Mouse (Mus musculus) neural tube, embryonic 12.5 days (tissue): ENCODE measurements around the gene Scmh1. TPM values are rescaled to one million over a fixed set of nuclear protein-coding genes. Genes with fewer than 3 reads are reported as not detected.

ENCODE experiments used
- ATAC-seq: fragments of 200-750 bp; cut with Nextera tagmentation; 2 replicates; pipeline ENCODE4 v1.8.0; 2017; ENCODE audit warnings: low read depth, mild to moderate bottlenecking, moderate TSS enrichment, moderate library complexity; ENCODE audit not compliant: low FRiP score
- H3K27ac ChIP-seq: fragments of 300-500 bp; sonication (generic); 2 replicates; pipeline ENCODE4 v1.5.1; 2016
- H3K27me3 ChIP-seq: fragments of 300-500 bp; sonication (generic); replicated peaks from 2 replicates; pipeline ENCODE4 v1.6.1; 2016; ENCODE audit warnings: mild to moderate bottlenecking
- H3K36me3 ChIP-seq: fragments of 300-500 bp; sonication (generic); 2 replicates; pipeline ENCODE4 v1.6.1; 2016; ENCODE audit warnings: mild to moderate bottlenecking
- H3K4me1 ChIP-seq: fragments of 300-500 bp; sonication (generic); 2 replicates; pipeline ENCODE4 v1.6.1; 2016
- H3K4me2 ChIP-seq: fragments of 300-500 bp; sonication (generic); replicated peaks from 2 replicates; pipeline ENCODE4 v1.6.1; 2016; ENCODE audit warnings: mild to moderate bottlenecking
- H3K4me3 ChIP-seq: fragments of 300-500 bp; sonication (generic); 2 replicates; pipeline ENCODE4 v1.5.1; 2016
- H3K9ac ChIP-seq: fragments of 300-500 bp; sonication (generic); 2 replicates; pipeline ENCODE4 v1.6.1; 2016; ENCODE audit warnings: mild to moderate bottlenecking
- H3K9me3 ChIP-seq: fragments of 300-500 bp; sonication (generic); 2 replicates; pipeline ENCODE4 v1.6.1; 2016; ENCODE audit warnings: mild to moderate bottlenecking
- WGBS: fragments of 180-500 bp; shearing (Covaris S2); methylation state at CpG from one replicate; pipeline ENCODE4 v1.1.7; 2016; 5-methylcytosine and 5-hydroxymethylcytosine counted together
- polyA plus RNA-seq: library from polyadenylated mRNA; unstranded; fragments of >200 nt; fragmentation: Nextera tagmentation; extraction: Ambion mirVana; gene quantifications from 2 replicates; pipeline ENCODE4 v1.2.1, GENCODE M21; 2016

The Scmh1 gene
- polyA plus RNA-seq, 1 experiment from 2014 or later, result 90.0 TPM

GRCm38 (mm10) chr4:120569025-120569424 is 163.9 kb downstream of the Scmh1 start:
- Histone ChIP-seq H3K4me3 (peak overlapping the region; percentile 73), H3K27me3 (no peaks in the 10 kb centered on the region)
- ATAC-seq, result no peak

GRCm38 (mm10) chr4:120569486-120570437 is 164.7 kb downstream of the Scmh1 start, which contains the start of gene Ctps:
Ctps (minus strand) TSS chr4:120570276.
- under 1% methylated on average over 97 of the region's 97 CpGs for WGBS
- Histone ChIP-seq H3K4me2 (peak within 1 kb of the TSS; percentile 80), H3K27me3 (no peaks in the 10 kb centered on the region), H3K9me3 (no peaks in the 10 kb centered on the region), H3K4me1 (peaks cover 23% of the 10 kb centered on the region), H3K4me3 (peak within 1 kb of the TSS; percentile 73), H3K27ac (peak within 1 kb of the TSS; percentile 83), H3K36me3 (peaks cover 5% of the 10 kb centered on the region; the same call in 1 of the 2 replicates), H3K9ac (peak within 1 kb of the TSS; percentile 91)
- ATAC-seq, result peak; percentile 98

More at GRCm38 (mm10) chr4:120569025-120569424, 163.9 kb downstream of the Scmh1 start:
- Histone ChIP-seq H3K27ac (no peak overlapping the region), H3K4me1 (peaks cover 23% of the 10 kb centered on the region), H3K9ac (peak overlapping the region; percentile 91), H3K9me3 (no peaks in the 10 kb centered on the region), H3K36me3 (peaks cover 12% of the 10 kb centered on the region), H3K4me2 (peak overlapping the region; percentile 80)
- 9% methylated on average over 4 of the region's 4 CpGs for WGBS

- no peaks in the 10 kb centered on the region for H3K9me3 ChIP-seq
- ATAC-seq, result peak; percentile 77
- H3K9ac ChIP-seq, result peak overlapping the region; percentile 91
- WGBS, result under 1% methylated on average over 27 of the region's 27 CpGs
- H3K27ac ChIP-seq, result peak overlapping the region; percentile 76
- peaks cover 23% of the 10 kb centered on the region for H3K4me1 ChIP-seq
- H3K27me3 ChIP-seq, result no peaks in the 10 kb centered on the region
- H3K36me3 ChIP-seq, result no peaks in the 10 kb centered on the region; the same call in 1 of the 2 replicates
- peak overlapping the region; percentile 73 for H3K4me3 ChIP-seq
- peak overlapping the region; percentile 80 for H3K4me2 ChIP-seq
Observed at GRCm38 (mm10) chr4:120570438-120571069, 165.5 kb downstream of the Scmh1 start.

- no peak overlapping the region for H3K27ac ChIP-seq
- peaks cover 23% of the 10 kb centered on the region for H3K4me1 ChIP-seq
- peak overlapping the region; percentile 80 for H3K4me2 ChIP-seq
- no peak overlapping the region for H3K4me3 ChIP-seq
- H3K9ac ChIP-seq, result no peak overlapping the region
- no peaks in the 10 kb centered on the region; the same call in 1 of the 2 replicates for H3K36me3 ChIP-seq
- WGBS, result 68% methylated on average over 3 of the region's 3 CpGs
- no peak for ATAC-seq
- H3K27me3 ChIP-seq, result no peaks in the 10 kb centered on the region
- no peaks in the 10 kb centered on the region for H3K9me3 ChIP-seq
Observed at GRCm38 (mm10) chr4:120571070-120571464, 166.0 kb downstream of the Scmh1 start.

GRCm38 (mm10) chr4:120571691-120572090 is 166.6 kb downstream of the Scmh1 start:
- ATAC-seq, result no peak
- Histone ChIP-seq H3K4me3 (no peak overlapping the region), H3K9me3 (no peaks in the 10 kb centered on the region), H3K36me3 (no peaks in the 10 kb centered on the region), H3K4me2 (no peak overlapping the region), H3K27me3 (no peaks in the 10 kb centered on the region), H3K4me1 (peaks cover 23% of the 10 kb centered on the region), H3K9ac (no peak overlapping the region), H3K27ac (no peak overlapping the region)
- 79% methylated on average over 3 of the region's 3 CpGs for WGBS

Other genes starting within 250 kb of the Scmh1 start
- 0.27 TPM in 1 of 2 replicates, not detected in the other for gene Edn2, start 244.1 kb upstream of the Scmh1 start, polyA plus RNA-seq
- gene Foxo6, start 117.9 kb upstream of the Scmh1 start, polyA plus RNA-seq, result 0.86 and 1.2 TPM in 2 replicates
- not detected in 2 replicates for gene Slfnl1, start 127.0 kb downstream of the Scmh1 start, polyA plus RNA-seq
- 92.4 and 101 TPM in 2 replicates for gene Ctps, start 165.0 kb downstream of the Scmh1 start, polyA plus RNA-seq
- gene Gm8439, start 183.5 kb downstream of the Scmh1 start, polyA plus RNA-seq, result not detected in 2 replicates